In the genomic region with DNA sequence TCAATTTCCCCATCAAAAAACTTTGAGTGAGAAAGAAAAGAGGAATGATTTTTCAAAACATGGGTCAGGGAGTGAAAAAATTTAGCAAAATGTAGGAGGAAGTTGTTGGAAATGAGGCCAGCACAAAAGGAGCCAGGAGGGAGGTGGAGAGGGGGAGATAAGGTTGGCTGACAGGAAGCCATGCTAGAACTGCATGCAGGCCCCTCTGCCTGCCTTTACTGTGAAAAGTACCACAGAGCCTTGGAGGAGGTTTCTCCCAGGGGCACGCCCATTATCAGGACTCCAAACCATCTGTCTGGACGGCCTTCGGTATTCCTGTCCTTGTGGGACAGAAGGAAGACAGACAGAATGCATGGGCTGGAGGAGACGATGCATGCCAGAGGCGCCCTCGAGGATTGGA, we compare ENCODE assay signal across 25 mouse cellular contexts.
A peak's percentile ranks its signal among the peaks of the same experiment; 100 is the strongest.
DNase-seq lines count a peak whose midpoint lies in the region; ATAC-seq lines count a peak whose summit lies in the region.
"Had no signal": no experiment of that assay in that cellular context is flagged by ENCODE, and none has a peak within 500 bp of the region (broad histone marks: within the 10 kb centered on the region; RNA-seq: fewer than 3 reads in every experiment).

No protein-coding gene starts in this region.

- H3K27ac ChIP-seq in heart, embryonic 12.5 days (ENCODE audit: poor library complexity, severe bottlenecking) = no peak overlapping the region
- H3K27ac ChIP-seq in limb, embryonic 10.5 days = peak overlapping the region; percentile 21; the same call in 1 of the 2 replicates
- H3K27ac ChIP-seq: gastrocnemius, adult 2 months; hindbrain, embryonic 10.5 days; hindbrain, embryonic 13.5 days; intestine, embryonic 15.5 days had no signal

- no peak overlapping the region for H3K9ac ChIP-seq in heart, embryonic 12.5 days
- H3K9ac ChIP-seq: forebrain, postnatal 0 days; hindbrain, embryonic 13.5 days; intestine, embryonic 15.5 days had no signal

- H3K4me1 ChIP-seq in heart, embryonic 12.5 days (replicated peaks) = peaks cover 6% of the 10 kb centered on the region
- H3K4me1 ChIP-seq in limb, embryonic 10.5 days = peaks cover 10% of the 10 kb centered on the region; the same call in 1 of the 2 replicates
- H3K4me1 ChIP-seq: hindbrain, embryonic 13.5 days; intestine, embryonic 15.5 days had no signal

- no peak overlapping the region for H3K4me2 ChIP-seq in heart, embryonic 12.5 days
- H3K4me2 ChIP-seq: heart, embryonic 11.5 days; hindbrain, embryonic 13.5 days; intestine, embryonic 15.5 days had no signal

- 35% methylated on average over 6 of the region's 6 CpGs for WGBS in heart, embryonic 12.5 days
- WGBS in limb, embryonic 10.5 days = 80% methylated on average over 6 of the region's 6 CpGs

- no peaks in the 10 kb centered on the region for H3K9me3 ChIP-seq in heart, embryonic 12.5 days (replicated peaks)
- no peaks in the 10 kb centered on the region for H3K9me3 ChIP-seq in limb, embryonic 10.5 days (replicated peaks)
- H3K9me3 ChIP-seq: hindbrain, embryonic 10.5 days; hindbrain, embryonic 13.5 days; intestine, embryonic 15.5 days had no signal

- no peak overlapping the region for H3K4me3 ChIP-seq in heart, embryonic 12.5 days
- H3K4me3 ChIP-seq in limb, embryonic 10.5 days = no peak overlapping the region
- H3K4me3 ChIP-seq: gastrocnemius, adult 2 months; hindbrain, embryonic 10.5 days; hindbrain, embryonic 13.5 days; intestine, embryonic 15.5 days had no signal

- no peaks in the 10 kb centered on the region for H3K36me3 ChIP-seq in heart, embryonic 12.5 days
- H3K36me3 ChIP-seq in limb, embryonic 10.5 days = no peaks in the 10 kb centered on the region
- H3K36me3 ChIP-seq: hindbrain, embryonic 10.5 days; hindbrain, embryonic 13.5 days; intestine, embryonic 15.5 days had no signal

- ATAC-seq in heart, embryonic 12.5 days (ENCODE audit: insufficient number of reproducible peaks, low FRiP score) = peak; percentile 66; the same call in 1 of the 2 replicates
- ATAC-seq: forebrain, embryonic 14.5 days; forebrain, postnatal 0 days; hindbrain, embryonic 16.5 days; intestine, embryonic 15.5 days had no signal

- DNase-seq in embryo, embryonic 10 days (ENCODE audit: low spot score) = peak; percentile 8
- DNase-seq in embryo, embryonic 10.5 days (ENCODE audit: low spot score) = no peak
- no peak for DNase-seq in heart, postnatal 4 days
- peak; percentile 16 for DNase-seq in ZHBTc4 (ENCODE audit: low read depth, low spot score)
- DNase-seq in limb, embryonic 10.5 days (ENCODE audit: low spot score) = no peak
- DNase-seq in c-Kit-positive CD71-positive TER-119-positive erythroid progenitor cells, embryonic 14.5 days (ENCODE audit: low spot score) = no peak
- DNase-seq: adrenal gland, postnatal 10 days; adrenal gland, postnatal 36 days; cerebellum, adult 11 months; cerebellum, adult 2 months; cerebellum, adult 9-11 months; cerebellum, postnatal 25 days; forebrain, postnatal 0 days; gastrocnemius, adult 2 months; gastrocnemius, postnatal 14 days; heart, adult 11 months; heart, postnatal 14 days; kidney, adult 11 months had no signal

- no peaks in the 10 kb centered on the region for H3K27me3 ChIP-seq in heart, embryonic 12.5 days (replicated peaks)
- H3K27me3 ChIP-seq in limb, embryonic 10.5 days (ENCODE audit: low read depth, poor library complexity, severe bottlenecking) = no peaks in the 10 kb centered on the region
- H3K27me3 ChIP-seq: hindbrain, embryonic 13.5 days; intestine, embryonic 15.5 days had no signal

Comparison
In these comparisons a context has a peak if more than half of its experiments do, and no peak if none do; other contexts are left out.
1. DNase-seq: peak in embryo, embryonic 10 days (single experiment) and ZHBTc4 (single experiment); none in embryo, embryonic 10.5 days (single experiment), heart, postnatal 4 days (single experiment), limb, embryonic 10.5 days (single experiment) and c-Kit-positive CD71-positive TER-119-positive erythroid progenitor cells, embryonic 14.5 days (single experiment).